Mouse (Mus musculus) hindbrain, embryonic 15.5 days (tissue): ENCODE measurements around the gene Shisa8. TPM values are rescaled to one million over a fixed set of nuclear protein-coding genes. Genes with fewer than 3 reads are reported as not detected.
A peak's percentile ranks its signal among the peaks of the same experiment; 100 is the strongest.

Experiments
- ATAC-seq: fragments of 200-750 bp; cut with Nextera tagmentation; 2 replicates; pipeline ENCODE4 v1.8.0; 2017; ENCODE audit warnings: low read depth, moderate number of reproducible peaks, moderate TSS enrichment; ENCODE audit not compliant: low FRiP score
- H3K27ac ChIP-seq: fragments of 300-500 bp; sonication (generic); replicated peaks from 2 replicates; pipeline ENCODE4 v1.5.1; 2015; ENCODE audit warnings: mild to moderate bottlenecking, inconsistent platforms
- H3K27me3 ChIP-seq: fragments of 300-500 bp; sonication (generic); 2 replicates; pipeline ENCODE4 v1.6.1; 2015; ENCODE audit warnings: control low read depth, inconsistent platforms
- H3K36me3 ChIP-seq: fragments of 300-500 bp; sonication (generic); 2 replicates; pipeline ENCODE4 v1.6.1; 2015; ENCODE audit warnings: control low read depth, inconsistent platforms
- H3K4me1 ChIP-seq: fragments of 300-500 bp; sonication (generic); replicated peaks from 2 replicates; pipeline ENCODE4 v1.6.1; 2015; ENCODE audit warnings: control low read depth, inconsistent platforms
- H3K4me2 ChIP-seq: fragments of 300-500 bp; sonication (generic); 2 replicates; pipeline ENCODE4 v1.6.1; 2015; ENCODE audit warnings: moderate library complexity, mild to moderate bottlenecking, inconsistent platforms
- H3K4me3 ChIP-seq: fragments of 300-500 bp; sonication (generic); 2 replicates; pipeline ENCODE4 v1.5.1; 2015; ENCODE audit warnings: mild to moderate bottlenecking, inconsistent platforms
- H3K9ac ChIP-seq: fragments of 300-500 bp; sonication (generic); 2 replicates; pipeline ENCODE4 v1.6.1; 2015; ENCODE audit warnings: inconsistent platforms
- H3K9me3 ChIP-seq: fragments of 300-500 bp; sonication (generic); 2 replicates; pipeline ENCODE4 v1.6.1; 2016; ENCODE audit warnings: control low read depth, inconsistent platforms
- WGBS: fragments of 180-500 bp; shearing (Covaris S2); methylation state at CpG from one replicate; pipeline ENCODE4 v1.1.7; 2015; 5-methylcytosine and 5-hydroxymethylcytosine counted together
- polyA plus RNA-seq: library from polyadenylated mRNA; unstranded; fragments of >200 nt; fragmentation: Nextera tagmentation; extraction: Ambion mirVana; gene quantifications from 2 replicates; pipeline ENCODE4 v1.2.1, GENCODE M21; 2015

Gene Shisa8
- polyA plus RNA-seq, 1 experiment from 2014 or later: 4.6 TPM

DNA sequence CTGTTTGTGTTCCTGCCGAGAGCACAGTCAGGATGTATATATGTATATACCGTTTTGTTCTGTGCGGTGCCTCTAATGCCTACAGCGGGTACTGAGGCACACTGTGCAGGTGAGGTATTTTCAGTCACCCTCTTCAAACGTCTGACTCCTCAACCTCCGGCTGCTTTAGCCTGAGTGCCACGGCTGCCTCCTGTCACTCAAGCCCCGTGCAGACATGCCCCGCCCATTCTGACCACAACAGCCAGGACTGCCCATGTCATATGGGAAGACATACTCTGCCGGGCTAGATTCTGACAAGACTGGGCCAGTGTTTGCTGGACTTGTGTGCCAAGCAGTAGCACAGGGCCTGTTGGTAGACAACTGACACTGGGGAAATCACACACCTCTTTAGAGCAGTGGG, 23.0 kb upstream of the Shisa8 start:
- Histone ChIP-seq H3K4me1 (peaks cover 3% of the 10 kb centered on the region; the same call in 1 of the 2 replicates), H3K4me3 (no peak overlapping the region), H3K9ac (no peak overlapping the region), H3K9me3 (no peaks in the 10 kb centered on the region), H3K4me2 (no peak overlapping the region), H3K36me3 (no peaks in the 10 kb centered on the region), H3K27ac (no peak overlapping the region), H3K27me3 (no peaks in the 10 kb centered on the region)
- WGBS: 75% methylated on average over 10 of the region's 10 CpGs
- no peak for ATAC-seq

DNA sequence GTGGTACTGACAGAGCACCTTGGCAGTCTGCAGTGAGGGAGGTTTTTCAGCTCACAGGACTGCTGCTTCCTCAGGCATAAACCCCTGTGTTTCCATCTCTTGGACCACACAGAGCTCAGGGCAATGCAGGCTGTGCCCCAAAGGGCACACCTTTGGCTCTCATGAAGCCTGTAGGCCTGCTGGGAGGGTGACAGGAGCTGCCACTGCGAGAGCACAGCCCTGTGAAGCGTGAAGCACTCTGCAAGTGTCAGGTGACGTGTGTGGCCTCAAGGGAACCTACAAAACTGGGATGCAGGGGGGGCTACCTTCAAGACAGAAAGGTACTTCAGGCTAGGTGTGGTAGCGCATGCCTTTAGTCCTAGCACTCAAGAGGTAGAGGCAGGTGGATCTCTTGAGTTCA, 20.0 kb upstream of the Shisa8 start:
- H3K4me3 ChIP-seq: no peak overlapping the region
- H3K4me2 ChIP-seq: no peak overlapping the region
- H3K36me3 ChIP-seq: no peaks in the 10 kb centered on the region
- H3K9ac ChIP-seq: no peak overlapping the region
- no peak for ATAC-seq
- H3K9me3 ChIP-seq: no peaks in the 10 kb centered on the region
- H3K4me1 ChIP-seq: peaks cover 3% of the 10 kb centered on the region; the same call in 1 of the 2 replicates
- no peak overlapping the region for H3K27ac ChIP-seq
- 66% methylated on average over 4 of the region's 4 CpGs for WGBS
- no peaks in the 10 kb centered on the region for H3K27me3 ChIP-seq

DNA sequence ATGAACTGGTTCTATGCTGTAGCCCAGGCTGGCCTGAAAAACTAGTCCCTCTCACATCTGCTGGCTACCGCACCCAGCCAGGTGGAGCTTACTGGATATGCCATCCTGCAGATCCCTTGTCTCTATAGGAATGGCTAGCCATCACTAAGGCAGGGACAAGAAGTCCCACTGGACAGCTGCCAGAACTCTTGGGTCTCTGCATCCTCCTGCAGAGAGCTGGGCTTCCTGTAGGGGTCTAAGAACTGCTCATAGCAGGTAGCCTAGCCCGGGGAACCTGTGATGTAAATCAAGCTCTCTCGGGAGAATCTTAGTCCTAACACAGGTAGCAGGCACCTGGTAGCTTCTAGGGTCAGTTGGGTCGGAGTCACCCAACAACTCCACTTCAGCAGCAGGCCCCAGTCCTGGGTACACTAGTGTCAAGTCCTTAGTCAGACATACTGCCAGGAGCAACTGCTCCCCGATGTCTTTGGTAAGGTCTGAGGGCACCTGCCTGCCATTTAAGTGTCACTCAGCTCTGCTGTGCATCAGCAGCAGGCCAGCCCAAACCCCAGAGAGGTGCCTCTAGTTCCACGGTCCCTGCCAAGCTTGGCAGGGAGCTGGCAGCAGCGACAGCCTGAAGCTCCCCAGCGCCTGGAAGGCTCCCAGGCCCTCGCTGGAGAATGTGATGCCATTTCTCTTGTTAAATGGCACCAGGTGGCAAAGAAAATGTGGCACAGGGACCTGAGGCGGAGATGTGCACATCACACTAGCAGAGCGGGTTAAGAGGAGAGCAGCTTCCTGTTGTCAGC, 19.2 kb upstream of the Shisa8 start:
- H3K4me3 ChIP-seq: no peak overlapping the region
- no peak for ATAC-seq
- no peak overlapping the region for H3K9ac ChIP-seq
- no peaks in the 10 kb centered on the region for H3K27me3 ChIP-seq
- H3K36me3 ChIP-seq: no peaks in the 10 kb centered on the region
- 48% methylated on average over 11 of the region's 11 CpGs for WGBS
- H3K4me1 ChIP-seq: peaks cover 3% of the 10 kb centered on the region; the same call in 1 of the 2 replicates
- no peaks in the 10 kb centered on the region for H3K9me3 ChIP-seq
- H3K27ac ChIP-seq: no peak overlapping the region
- H3K4me2 ChIP-seq: no peak overlapping the region

DNA sequence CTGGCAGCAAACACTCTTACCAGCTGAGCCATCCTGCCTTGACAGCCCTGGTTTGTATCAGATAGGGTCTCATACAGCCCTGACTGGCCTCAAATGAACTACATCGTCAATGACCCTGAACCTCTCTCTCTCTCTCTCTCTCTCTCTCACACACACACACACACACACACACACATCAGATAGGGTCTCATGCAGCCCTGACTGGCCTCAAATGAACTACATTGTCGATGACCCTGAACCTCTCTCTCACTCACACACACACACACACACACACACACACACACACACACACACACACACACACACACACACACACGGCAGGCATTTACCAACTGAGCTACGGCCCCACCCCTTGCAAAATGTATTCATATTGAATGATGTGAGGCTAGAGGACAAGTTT, 18.5 kb upstream of the Shisa8 start:
- Histone ChIP-seq H3K4me1 (peaks cover 3% of the 10 kb centered on the region; the same call in 1 of the 2 replicates), H3K27ac (no peak overlapping the region), H3K36me3 (no peaks in the 10 kb centered on the region), H3K4me2 (no peak overlapping the region), H3K9ac (no peak overlapping the region), H3K4me3 (no peak overlapping the region), H3K27me3 (no peaks in the 10 kb centered on the region), H3K9me3 (no peaks in the 10 kb centered on the region)
- 68% methylated on average over 4 of the region's 4 CpGs for WGBS
- ATAC-seq: no peak

DNA sequence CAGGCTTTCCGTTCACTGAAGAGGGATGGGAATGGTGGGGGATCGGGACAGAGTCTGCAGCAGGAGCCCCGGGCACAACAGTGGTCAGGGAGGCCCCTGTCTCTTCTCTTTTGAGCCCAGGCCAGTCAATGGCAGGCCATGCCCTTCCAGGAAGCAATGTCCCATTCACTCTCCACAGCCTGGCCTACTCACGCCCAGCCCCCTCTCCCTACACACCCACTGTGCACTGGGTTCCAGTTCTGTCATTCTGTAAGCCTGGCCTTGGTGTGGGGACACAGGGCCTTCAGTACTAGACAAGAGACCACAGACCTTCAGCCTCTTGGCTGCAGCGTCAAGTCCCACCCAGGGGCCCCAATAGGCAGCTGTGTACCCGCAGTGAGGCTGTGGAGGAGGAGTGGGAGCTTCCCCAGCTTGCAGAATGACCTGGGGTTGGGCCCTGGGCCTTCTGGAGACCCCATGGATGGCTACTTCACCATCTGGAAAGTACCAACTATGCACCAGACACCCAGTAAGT, 17.5 kb upstream of the Shisa8 start:
- H3K9ac ChIP-seq: no peak overlapping the region
- no peak overlapping the region for H3K4me3 ChIP-seq
- no peaks in the 10 kb centered on the region for H3K27me3 ChIP-seq
- no peaks in the 10 kb centered on the region for H3K9me3 ChIP-seq
- H3K27ac ChIP-seq: no peak overlapping the region
- no peak for ATAC-seq
- H3K4me2 ChIP-seq: no peak overlapping the region
- WGBS: 66% methylated on average over 6 of the region's 6 CpGs
- H3K36me3 ChIP-seq: no peaks in the 10 kb centered on the region
- peaks cover 3% of the 10 kb centered on the region; the same call in 1 of the 2 replicates for H3K4me1 ChIP-seq

DNA sequence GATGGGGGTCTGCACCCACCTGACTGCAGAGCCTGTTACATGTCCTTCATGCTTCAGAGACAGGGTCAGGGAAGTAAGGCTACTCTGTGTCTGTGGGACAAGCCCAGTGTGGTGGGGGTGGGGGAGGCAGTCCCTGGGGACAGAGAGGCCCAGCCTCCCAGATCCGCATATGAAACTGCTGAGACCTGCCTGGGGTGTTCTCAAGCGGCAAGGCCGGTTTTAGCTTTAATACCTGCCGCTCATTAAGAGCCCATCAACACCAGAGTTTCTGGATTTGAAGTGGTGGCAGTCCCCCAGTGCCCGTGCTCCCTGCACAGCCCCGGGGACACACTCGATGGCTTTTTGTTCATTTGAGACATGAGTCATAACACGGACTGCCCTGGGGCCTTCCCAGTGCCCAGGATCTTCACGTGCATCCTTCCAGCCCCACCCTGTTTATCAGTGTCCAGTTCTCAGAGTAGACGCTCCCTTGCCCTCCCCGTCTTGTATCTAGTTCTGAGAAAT, 17.0 kb upstream of the Shisa8 start:
- 40% methylated on average over 11 of the region's 11 CpGs for WGBS
- Histone ChIP-seq H3K27me3 (peaks cover 4% of the 10 kb centered on the region; the same call in 1 of the 2 replicates), H3K4me3 (no peak overlapping the region), H3K4me1 (peaks cover 5% of the 10 kb centered on the region; the same call in 1 of the 2 replicates), H3K9me3 (no peaks in the 10 kb centered on the region), H3K4me2 (no peak overlapping the region), H3K36me3 (no peaks in the 10 kb centered on the region), H3K9ac (no peak overlapping the region), H3K27ac (no peak overlapping the region)
- no peak for ATAC-seq

DNA sequence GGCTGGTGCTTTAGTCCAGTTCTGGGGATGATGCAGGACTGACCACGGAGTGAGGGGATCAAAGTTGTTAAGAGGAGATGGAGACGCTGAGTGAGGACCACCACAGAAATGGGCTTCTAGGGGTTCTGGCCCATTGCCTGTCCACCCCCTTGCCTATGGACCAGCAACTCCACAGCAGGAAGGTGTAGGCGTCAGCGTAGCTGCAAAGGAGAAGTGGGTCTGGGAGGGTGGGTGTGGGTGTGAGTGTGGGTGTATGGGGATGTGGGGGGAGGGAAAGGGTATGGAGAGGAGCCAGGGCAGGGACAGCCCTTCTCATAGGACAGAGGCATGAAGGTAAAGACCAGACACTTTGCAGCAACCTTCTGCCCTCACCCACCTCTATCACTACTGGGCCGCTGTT, 13.2 kb upstream of the Shisa8 start:
- ATAC-seq: no peak
- Histone ChIP-seq H3K27ac (no peak overlapping the region), H3K4me3 (no peak overlapping the region), H3K27me3 (peaks cover 10% of the 10 kb centered on the region), H3K9me3 (no peaks in the 10 kb centered on the region), H3K9ac (no peak overlapping the region), H3K4me2 (no peak overlapping the region), H3K36me3 (no peaks in the 10 kb centered on the region), H3K4me1 (peaks cover 12% of the 10 kb centered on the region)
- 88% methylated on average over 5 of the region's 5 CpGs for WGBS

DNA sequence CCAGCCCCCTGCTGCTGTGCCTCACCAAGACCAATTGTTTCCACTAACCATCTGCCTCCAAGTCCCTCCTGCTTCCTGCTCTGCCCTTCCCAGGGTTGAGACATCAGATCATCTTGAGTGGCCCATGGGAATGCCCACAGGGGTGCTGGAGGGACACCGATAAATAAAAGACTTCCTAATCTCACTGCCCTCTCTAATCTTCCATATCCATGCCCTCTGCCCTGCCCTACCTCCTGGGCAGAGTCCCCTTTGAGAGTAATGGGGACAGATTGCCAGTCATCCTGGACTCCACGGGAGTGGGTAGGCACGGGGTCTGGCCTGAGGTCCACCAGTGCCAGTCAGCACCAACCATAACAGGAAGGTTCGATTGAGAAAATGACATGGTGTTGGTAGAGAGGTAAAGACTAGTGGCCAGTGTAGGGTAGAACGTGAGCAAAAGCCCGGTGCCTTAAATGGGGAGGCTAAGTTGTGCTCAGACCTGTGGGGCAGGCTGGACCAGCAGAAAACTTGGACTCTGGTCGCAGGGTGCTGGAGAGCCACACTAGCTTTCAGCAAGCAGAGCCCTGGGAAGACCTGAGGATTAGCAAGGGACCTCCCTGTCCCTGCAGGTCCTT, 12.1 kb upstream of the Shisa8 start:
- Histone ChIP-seq H3K9ac (no peak overlapping the region), H3K9me3 (no peaks in the 10 kb centered on the region), H3K27me3 (peaks cover 10% of the 10 kb centered on the region), H3K4me2 (peak overlapping the region; percentile 69), H3K4me1 (peaks cover 12% of the 10 kb centered on the region), H3K4me3 (peak overlapping the region; percentile 33), H3K36me3 (no peaks in the 10 kb centered on the region), H3K27ac (no peak overlapping the region)
- WGBS: 37% methylated on average over 7 of the region's 7 CpGs
- ATAC-seq: 0 out of 2 replicates have a peak, but pooled peaks have one; percentile 16

DNA sequence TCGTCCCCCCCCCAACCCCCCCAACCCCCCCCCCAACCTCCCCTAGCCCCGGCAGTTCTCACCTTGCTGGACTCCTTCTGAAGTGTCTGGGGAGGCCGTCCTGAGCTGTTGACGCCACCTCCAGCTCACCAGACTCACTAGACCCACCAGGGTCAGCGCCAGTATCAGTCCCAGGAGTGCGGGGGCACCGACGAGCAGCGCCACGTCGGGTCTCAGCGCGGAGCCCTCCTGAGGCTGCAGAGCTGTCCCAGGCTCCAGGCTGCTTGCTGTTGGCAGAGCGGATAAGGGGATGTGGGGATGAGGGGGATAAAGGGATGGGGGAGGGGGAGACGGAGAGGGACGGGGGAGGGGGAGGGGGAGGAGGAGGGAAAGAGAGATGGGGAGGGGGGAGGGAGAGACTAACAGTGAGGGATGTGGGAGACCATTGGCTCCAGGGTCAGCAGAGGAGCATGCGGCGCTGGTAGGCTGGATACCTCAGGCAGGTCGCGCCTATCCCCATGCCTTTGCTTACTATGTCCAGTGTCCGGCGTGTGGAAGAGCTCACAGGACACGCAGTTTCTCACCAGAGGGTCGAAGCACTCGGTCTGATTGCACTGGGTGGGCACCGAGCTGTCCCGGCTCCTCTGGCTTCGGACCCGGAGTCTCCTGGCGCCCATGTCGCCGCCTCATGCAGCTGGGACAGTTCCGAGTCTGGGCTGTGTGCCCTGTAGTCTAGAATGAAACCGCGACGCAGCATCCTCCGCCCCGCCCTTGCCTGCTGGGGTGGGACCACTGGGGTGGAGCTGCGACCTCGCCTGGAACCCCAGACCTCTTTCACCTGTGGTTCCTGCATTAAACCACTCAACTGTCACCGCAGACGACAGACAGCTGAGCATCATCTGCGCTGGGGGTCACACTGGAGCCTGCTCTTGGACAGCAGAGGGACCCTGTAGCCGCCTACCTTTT, 11.3 kb upstream of the Shisa8 start, which contains the start of gene Tnfrsf13c:
Gene Tnfrsf13c (minus strand): TSS at position 713 of the 945 bp plus-strand sequence.
- H3K4me1 ChIP-seq: peaks cover 12% of the 10 kb centered on the region
- peak; percentile 52; the same call in 1 of the 2 replicates for ATAC-seq
- H3K9me3 ChIP-seq: no peaks in the 10 kb centered on the region
- peak within 1 kb of the TSS; percentile 31; the same call in 1 of the 2 replicates for H3K9ac ChIP-seq
- no peak within 1 kb of the TSS for H3K27ac ChIP-seq
- peaks cover 10% of the 10 kb centered on the region for H3K27me3 ChIP-seq
- H3K36me3 ChIP-seq: no peaks in the 10 kb centered on the region
- H3K4me2 ChIP-seq: peak within 1 kb of the TSS; percentile 69
- 2% methylated on average over 44 of the region's 44 CpGs for WGBS
- peak within 1 kb of the TSS; percentile 33 for H3K4me3 ChIP-seq

DNA sequence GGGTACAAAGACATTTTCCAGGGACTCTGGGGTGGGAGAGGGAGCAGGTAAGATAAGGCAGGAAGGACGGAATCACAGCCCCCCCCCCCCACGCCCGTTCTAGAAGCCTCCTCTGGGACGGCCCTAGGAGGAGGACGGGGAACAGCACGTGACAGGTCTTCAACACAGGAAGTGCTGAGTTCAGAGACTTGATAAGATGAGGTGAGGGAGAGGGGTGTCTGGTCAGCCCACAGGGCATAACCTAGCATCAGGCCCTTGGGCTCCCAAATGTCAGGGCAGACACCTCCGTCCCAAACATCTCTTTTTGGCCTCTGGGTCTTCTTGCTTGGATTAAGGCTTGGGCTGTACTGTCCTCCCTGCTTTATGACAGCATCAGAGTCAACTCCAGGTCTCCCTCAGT, 10.6 kb upstream of the Shisa8 start:
- ATAC-seq: no peak
- H3K36me3 ChIP-seq: no peaks in the 10 kb centered on the region
- H3K27me3 ChIP-seq: peaks cover 10% of the 10 kb centered on the region
- no peak overlapping the region for H3K9ac ChIP-seq
- H3K9me3 ChIP-seq: no peaks in the 10 kb centered on the region
- H3K4me1 ChIP-seq: peaks cover 12% of the 10 kb centered on the region
- no peak overlapping the region for H3K4me3 ChIP-seq
- no peak overlapping the region for H3K27ac ChIP-seq
- 63% methylated on average over 7 of the region's 7 CpGs for WGBS
- H3K4me2 ChIP-seq: peak overlapping the region; percentile 69; the same call in 1 of the 2 replicates

DNA sequence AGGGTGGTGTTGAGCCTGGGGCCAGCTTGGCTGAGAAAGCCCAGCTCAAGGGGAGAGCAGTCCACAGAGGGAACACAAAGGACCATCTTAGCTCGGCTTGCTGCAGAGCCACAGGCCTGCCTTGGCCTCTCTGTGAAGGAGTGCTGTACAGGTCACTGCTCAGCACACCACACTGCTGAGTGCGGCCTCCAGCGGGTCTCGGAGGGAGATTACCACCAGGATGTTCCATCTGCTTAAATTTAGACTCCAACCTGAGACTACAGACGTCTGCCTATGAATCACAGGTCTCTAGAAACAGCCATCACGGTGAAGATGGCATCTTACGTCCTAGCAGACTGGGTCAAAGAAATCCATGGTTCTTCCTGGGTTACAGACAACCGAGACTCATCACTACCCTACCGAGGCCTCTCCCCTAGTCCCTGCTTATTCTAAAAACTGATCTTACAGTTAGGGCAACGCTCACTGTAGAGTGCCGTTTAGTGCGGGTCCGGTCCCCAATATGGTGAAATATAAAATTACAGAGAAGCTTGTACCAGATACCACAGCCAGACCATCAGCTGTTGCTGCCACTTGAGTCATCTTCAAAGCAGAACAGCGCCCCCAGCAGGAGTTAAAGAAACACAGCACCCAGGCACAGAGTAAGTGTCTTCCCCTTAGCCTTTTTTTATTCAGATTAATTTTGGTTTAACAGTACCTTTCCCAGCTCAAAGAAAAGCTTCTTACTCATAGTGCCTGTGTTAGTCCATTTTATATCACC, 8.7 kb upstream of the Shisa8 start:
- ATAC-seq: no peak
- 71% methylated on average over 14 of the region's 14 CpGs for WGBS
- Histone ChIP-seq H3K36me3 (no peaks in the 10 kb centered on the region), H3K27me3 (peaks cover 11% of the 10 kb centered on the region), H3K9ac (no peak overlapping the region), H3K4me3 (no peak overlapping the region), H3K4me2 (no peak overlapping the region), H3K4me1 (peaks cover 21% of the 10 kb centered on the region), H3K27ac (no peak overlapping the region), H3K9me3 (no peaks in the 10 kb centered on the region)
